Mouse (Mus musculus) embryonic facial prominence, embryonic 15.5 days (tissue): ENCODE measurements around the gene Matn1. TPM values are rescaled to one million over a fixed set of nuclear protein-coding genes. Genes with fewer than 3 reads are reported as not detected.

Experiments used
- ATAC-seq: fragments of 200-750 bp; cut with Nextera tagmentation; 2 replicates; pipeline ENCODE4 v1.8.0; 2017; ENCODE audit warnings: low read depth, moderate TSS enrichment; ENCODE audit not compliant: insufficient number of reproducible peaks, low FRiP score, low TSS enrichment
- H3K27ac ChIP-seq: fragments of 300-500 bp; sonication (generic); replicated peaks from 2 replicates; pipeline ENCODE4 v1.5.1; 2015; ENCODE audit warnings: mild to moderate bottlenecking, inconsistent platforms
- H3K27me3 ChIP-seq: fragments of 300-500 bp; sonication (generic); 2 replicates; pipeline ENCODE4 v1.6.1; 2015; ENCODE audit warnings: inconsistent platforms
- H3K36me3 ChIP-seq: fragments of 300-500 bp; sonication (generic); 2 replicates; pipeline ENCODE4 v1.6.1; 2015; ENCODE audit warnings: mild to moderate bottlenecking, inconsistent platforms
- H3K4me1 ChIP-seq: fragments of 300-500 bp; sonication (generic); 2 replicates; pipeline ENCODE4 v1.6.1; 2015; ENCODE audit warnings: inconsistent platforms
- H3K4me2 ChIP-seq: fragments of 300-500 bp; sonication (generic); replicated peaks from 2 replicates; pipeline ENCODE4 v1.6.1; 2015; ENCODE audit warnings: mild to moderate bottlenecking, inconsistent platforms
- H3K4me3 ChIP-seq: fragments of 300-500 bp; sonication (generic); replicated peaks from 2 replicates; pipeline ENCODE4 v1.5.1; 2015; ENCODE audit warnings: mild to moderate bottlenecking, inconsistent platforms
- H3K9ac ChIP-seq: fragments of 300-500 bp; sonication (generic); 2 replicates; pipeline ENCODE4 v1.6.1; 2015; ENCODE audit warnings: inconsistent platforms
- H3K9me3 ChIP-seq: fragments of 300-500 bp; sonication (generic); replicated peaks from 2 replicates; pipeline ENCODE4 v1.6.1; 2016; ENCODE audit warnings: inconsistent platforms
- WGBS: fragments of 180-500 bp; shearing (Covaris S2); methylation state at CpG from one replicate; pipeline ENCODE4 v1.1.7; 2015; 5-methylcytosine and 5-hydroxymethylcytosine counted together
- polyA plus RNA-seq: library from polyadenylated mRNA; unstranded; fragments of >200 nt; fragmentation: Nextera tagmentation; extraction: Ambion mirVana; gene quantifications from 2 replicates; pipeline ENCODE4 v1.2.1, GENCODE M21; 2015

Gene Matn1
- polyA plus RNA-seq, 1 experiment from 2014 or later = 85.1 TPM

DNA sequence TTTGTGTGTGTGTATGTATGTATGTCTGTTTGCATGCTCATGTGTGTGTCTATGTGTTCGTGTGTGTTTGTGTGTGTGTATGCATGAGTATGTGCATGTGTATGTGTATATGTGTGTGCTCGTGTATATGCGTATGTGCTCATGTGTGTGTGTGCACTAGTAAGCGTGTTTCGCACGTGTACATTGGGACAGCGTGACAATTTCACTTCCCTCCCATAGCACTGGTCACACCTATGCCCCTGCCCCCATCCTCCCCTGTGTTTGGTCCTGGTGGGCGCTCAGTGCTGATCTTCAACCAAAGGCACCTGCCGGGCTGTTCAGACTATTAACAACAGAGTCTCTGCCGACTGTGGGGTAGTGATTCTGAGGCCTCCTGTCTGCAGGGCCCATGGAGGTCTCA lies 36.1 kb upstream of the Matn1 start:
- WGBS = 92% methylated on average over 10 of the region's 10 CpGs
- no peaks in the 10 kb centered on the region for H3K9me3 ChIP-seq
- no peak overlapping the region for H3K4me3 ChIP-seq
- H3K27me3 ChIP-seq = no peaks in the 10 kb centered on the region
- H3K4me1 ChIP-seq = peaks cover 20% of the 10 kb centered on the region
- H3K36me3 ChIP-seq = no peaks in the 10 kb centered on the region
- no peak overlapping the region for H3K27ac ChIP-seq
- no peak overlapping the region for H3K9ac ChIP-seq
- ATAC-seq = no peak
- H3K4me2 ChIP-seq = no peak overlapping the region

DNA sequence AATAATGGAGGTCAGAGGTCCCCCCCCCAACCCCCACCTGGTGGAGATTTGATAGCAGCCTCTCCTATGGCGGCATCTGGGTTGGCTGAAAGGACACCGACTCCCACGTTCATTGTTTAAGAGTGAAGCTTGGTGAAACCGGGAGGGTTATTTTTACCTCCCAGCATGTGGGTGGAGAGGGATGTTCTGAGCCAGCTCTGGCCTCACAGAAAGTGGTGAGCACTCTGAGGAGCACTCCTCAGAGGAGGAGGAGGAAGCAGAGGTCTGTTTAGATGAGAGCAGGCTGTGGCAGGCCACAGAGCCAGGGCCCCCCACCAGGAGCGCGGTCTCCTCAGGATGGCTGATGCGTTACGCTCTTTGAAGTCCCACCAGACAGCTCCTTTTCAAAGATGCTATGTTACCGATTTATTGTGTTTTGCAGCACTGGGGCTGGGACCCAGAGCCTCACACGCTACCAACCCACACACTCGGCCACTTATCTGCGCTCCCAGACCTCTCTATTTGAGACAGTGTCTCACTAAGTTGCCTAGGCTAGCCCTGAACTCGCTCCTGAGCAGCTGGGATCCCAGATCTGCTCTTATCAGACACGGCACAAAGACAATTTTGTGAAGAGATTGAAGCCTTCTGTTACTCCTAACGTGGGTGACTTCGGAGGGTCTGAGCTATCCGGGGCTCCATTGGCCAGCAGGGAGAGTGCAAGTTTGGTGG lies 34.9 kb upstream of the Matn1 start:
- Histone ChIP-seq H3K9me3 (no peaks in the 10 kb centered on the region), H3K36me3 (no peaks in the 10 kb centered on the region), H3K4me1 (peaks cover 20% of the 10 kb centered on the region), H3K4me3 (no peak overlapping the region), H3K9ac (no peak overlapping the region), H3K27ac (no peak overlapping the region), H3K4me2 (no peak overlapping the region), H3K27me3 (no peaks in the 10 kb centered on the region)
- ATAC-seq = no peak
- 58% methylated on average over 17 of the region's 17 CpGs for WGBS

DNA sequence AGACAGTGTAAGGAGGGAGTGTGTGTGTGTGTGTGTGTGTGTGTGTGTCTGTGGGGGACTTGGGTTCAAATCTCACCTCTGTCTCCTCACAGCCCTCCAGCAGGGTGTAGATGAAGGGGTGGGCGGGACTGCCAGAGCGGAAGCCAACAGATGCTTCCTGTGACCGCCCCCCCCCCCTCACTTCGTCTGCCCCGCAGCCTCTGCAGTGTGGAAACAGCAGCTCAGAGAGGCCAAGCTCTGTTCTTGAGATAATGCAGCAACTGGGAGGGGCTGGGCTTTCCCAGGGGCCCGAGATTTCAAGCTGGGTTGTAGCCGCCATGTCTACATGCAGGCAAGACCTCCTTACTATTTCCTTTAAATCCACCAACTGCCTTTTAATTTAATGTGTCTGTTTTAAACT lies 33.5 kb upstream of the Matn1 start:
- Histone ChIP-seq H3K4me1 (peaks cover 24% of the 10 kb centered on the region), H3K9ac (no peak overlapping the region), H3K27ac (no peak overlapping the region), H3K36me3 (no peaks in the 10 kb centered on the region), H3K4me2 (no peak overlapping the region), H3K27me3 (no peaks in the 10 kb centered on the region), H3K9me3 (no peaks in the 10 kb centered on the region), H3K4me3 (no peak overlapping the region)
- WGBS = 43% methylated on average over 7 of the region's 7 CpGs
- ATAC-seq = no peak

DNA sequence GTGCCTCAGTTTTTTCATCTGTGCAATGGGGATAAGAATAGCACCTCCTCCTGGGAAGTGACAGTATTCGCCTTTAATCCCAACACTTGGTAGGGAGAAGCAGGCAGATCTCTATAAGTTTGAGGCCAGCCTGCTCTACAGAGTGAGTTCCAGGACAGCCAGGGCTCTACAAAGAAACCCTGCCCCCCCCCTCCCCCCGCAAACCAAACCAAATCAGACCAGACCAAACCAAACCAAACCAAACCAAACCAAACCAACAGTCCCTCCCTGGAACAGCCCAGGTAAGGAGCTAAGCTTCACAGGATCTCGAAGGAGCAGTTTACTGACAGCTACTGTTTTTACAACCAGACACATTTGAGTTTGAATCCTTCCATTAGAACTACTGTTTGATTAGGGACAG lies 31.6 kb upstream of the Matn1 start:
- no peak for ATAC-seq
- H3K9me3 ChIP-seq = no peaks in the 10 kb centered on the region
- no peaks in the 10 kb centered on the region for H3K36me3 ChIP-seq
- WGBS = 87% methylated on average over 3 of the region's 3 CpGs
- peaks cover 12% of the 10 kb centered on the region for H3K4me1 ChIP-seq
- H3K4me2 ChIP-seq = no peak overlapping the region
- no peaks in the 10 kb centered on the region for H3K27me3 ChIP-seq
- H3K4me3 ChIP-seq = no peak overlapping the region
- H3K9ac ChIP-seq = no peak overlapping the region
- no peak overlapping the region for H3K27ac ChIP-seq

DNA sequence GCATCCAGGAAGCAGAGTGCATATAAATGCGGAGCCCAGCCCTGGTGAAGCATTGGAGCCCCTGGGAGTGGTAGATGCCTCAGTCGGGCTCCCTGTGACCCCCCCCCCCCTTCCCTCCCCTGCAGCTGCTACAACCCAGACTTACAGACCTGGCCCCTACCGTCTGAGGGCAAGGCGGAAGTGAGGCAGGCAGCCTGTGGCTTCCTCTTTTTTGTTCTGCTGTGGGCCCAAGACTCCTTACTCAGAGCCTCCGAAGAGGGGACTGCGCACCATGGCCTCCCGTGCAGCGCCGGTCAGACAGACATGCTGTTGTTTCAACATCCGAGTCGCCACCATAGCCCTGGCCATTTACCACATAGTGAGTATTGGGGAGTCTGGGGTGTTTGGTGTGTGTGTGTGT lies 31.1 kb upstream of the Matn1 start, which contains the start of gene Laptm5:
Gene Laptm5, plus strand, starts transcription at position 49 of the 400 bp plus-strand sequence.
- peaks cover 12% of the 10 kb centered on the region for H3K4me1 ChIP-seq
- H3K4me2 ChIP-seq = no peak within 1 kb of the TSS
- no peaks in the 10 kb centered on the region for H3K9me3 ChIP-seq
- H3K27me3 ChIP-seq = no peaks in the 10 kb centered on the region
- no peak for ATAC-seq
- H3K4me3 ChIP-seq = no peak within 1 kb of the TSS
- no peak within 1 kb of the TSS for H3K27ac ChIP-seq
- H3K9ac ChIP-seq = no peak within 1 kb of the TSS
- WGBS = 61% methylated on average over 11 of the region's 11 CpGs
- H3K36me3 ChIP-seq = no peaks in the 10 kb centered on the region

DNA sequence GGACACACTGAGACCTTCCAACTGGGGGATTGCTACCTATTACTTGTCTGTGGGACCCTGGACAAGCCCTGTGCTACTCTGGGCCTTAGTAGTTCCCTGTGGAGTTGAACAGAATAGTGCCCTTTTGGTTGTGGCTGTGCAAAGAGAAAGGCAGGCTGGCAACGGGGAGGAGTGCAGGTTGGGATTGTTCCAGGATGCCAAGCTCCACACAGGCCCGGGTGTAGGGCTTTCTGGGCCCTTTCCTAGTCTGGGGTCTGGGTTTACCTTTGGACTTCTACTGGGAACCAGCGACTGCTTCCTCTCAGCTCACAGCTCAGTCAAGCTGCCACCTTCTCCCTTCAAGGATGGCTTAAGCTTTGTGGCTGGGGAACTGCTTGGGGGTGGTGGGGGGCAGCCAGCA lies 30.7 kb upstream of the Matn1 start:
- WGBS = 69% methylated on average over 3 of the region's 3 CpGs
- H3K27ac ChIP-seq = no peak overlapping the region
- no peak for ATAC-seq

DNA sequence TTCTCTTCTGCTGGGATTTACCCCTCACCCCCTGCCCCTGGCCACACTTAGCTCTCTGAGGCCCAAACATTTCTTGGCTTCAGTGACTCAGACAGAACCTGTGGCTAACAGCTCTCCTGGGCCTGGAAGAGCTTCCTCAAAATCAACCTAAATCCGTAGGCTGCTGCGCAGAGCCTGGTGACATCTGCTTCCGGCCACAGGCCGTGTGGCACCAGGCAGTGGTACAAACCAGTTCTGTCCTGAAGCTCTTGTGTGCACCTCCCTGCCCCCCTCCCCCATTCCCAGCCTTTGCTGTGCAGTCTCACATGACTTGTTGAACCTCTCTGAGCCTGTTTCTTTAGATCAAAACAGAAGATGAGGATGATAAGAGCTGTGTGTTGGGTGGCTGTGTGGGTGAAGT lies 30.2 kb upstream of the Matn1 start:
- Histone ChIP-seq H3K4me3 (no peak overlapping the region), H3K27ac (no peak overlapping the region), H3K36me3 (no peaks in the 10 kb centered on the region), H3K4me2 (no peak overlapping the region), H3K9ac (no peak overlapping the region), H3K27me3 (no peaks in the 10 kb centered on the region), H3K9me3 (no peaks in the 10 kb centered on the region), H3K4me1 (peaks cover 11% of the 10 kb centered on the region)
- WGBS = 67% methylated on average over 4 of the region's 4 CpGs
- ATAC-seq = no peak

More for the DNA sequence above, 30.7 kb upstream of the Matn1 start:
- no peaks in the 10 kb centered on the region for H3K36me3 ChIP-seq
- H3K9ac ChIP-seq = no peak overlapping the region
- H3K9me3 ChIP-seq = no peaks in the 10 kb centered on the region
- no peaks in the 10 kb centered on the region for H3K27me3 ChIP-seq
- H3K4me1 ChIP-seq = peaks cover 12% of the 10 kb centered on the region
- no peak overlapping the region for H3K4me2 ChIP-seq
- no peak overlapping the region for H3K4me3 ChIP-seq

DNA sequence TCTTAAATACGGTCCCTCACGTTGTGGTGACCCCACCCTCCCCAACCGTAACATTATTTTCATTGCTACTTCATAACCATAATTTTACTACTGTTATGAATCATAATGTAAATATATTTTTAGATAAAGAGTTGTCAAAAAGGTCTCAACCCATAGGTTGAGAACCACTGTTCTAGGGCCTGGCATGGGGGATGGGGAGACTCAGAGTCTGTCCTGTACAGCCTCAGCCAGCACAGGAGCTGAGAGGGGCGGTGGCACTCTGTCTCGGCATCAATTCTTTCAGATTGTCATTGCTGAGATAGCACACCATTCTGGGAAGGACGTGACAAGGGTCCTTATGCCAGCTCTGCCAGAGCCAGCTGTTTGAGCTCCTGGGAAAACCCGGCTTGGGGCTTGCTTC lies 29.7 kb upstream of the Matn1 start:
- Histone ChIP-seq H3K9ac (no peak overlapping the region), H3K4me3 (no peak overlapping the region), H3K36me3 (no peaks in the 10 kb centered on the region), H3K4me2 (no peak overlapping the region), H3K4me1 (peaks cover 9% of the 10 kb centered on the region), H3K9me3 (no peaks in the 10 kb centered on the region), H3K27me3 (no peaks in the 10 kb centered on the region), H3K27ac (no peak overlapping the region)
- no peak for ATAC-seq
- WGBS = 72% methylated on average over 7 of the region's 7 CpGs

DNA sequence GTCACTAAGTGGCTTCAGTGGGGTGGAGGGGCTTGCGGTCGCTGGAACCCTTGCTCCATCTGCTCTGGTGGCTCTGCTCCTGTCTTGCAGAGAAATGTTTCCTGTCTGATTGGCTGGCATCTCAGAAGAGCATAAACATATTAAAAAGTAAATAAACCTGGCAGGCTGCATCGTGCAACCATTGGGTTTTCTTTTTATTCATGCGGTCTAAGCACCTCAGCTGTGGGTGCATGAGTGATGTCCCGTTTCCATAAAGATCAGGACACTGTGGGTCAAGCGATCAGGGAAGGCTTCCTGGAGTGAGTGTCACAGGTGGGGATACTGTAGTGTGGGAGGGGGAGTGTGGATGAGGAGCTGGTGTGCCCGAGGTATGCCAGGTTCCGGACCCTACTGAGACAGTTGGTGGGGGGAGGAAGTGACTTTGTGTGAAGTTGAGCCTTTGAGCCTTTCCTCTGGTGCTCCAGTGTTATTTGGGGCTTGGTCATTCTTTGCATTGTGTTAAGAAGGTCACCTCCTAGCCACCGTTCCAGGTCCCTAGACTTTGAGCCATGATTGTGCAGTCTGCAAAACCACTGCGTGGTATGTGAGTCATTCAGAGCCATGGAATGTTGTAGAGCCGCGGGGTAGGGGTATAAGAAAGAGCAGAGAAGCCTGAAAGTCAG lies 29.0 kb upstream of the Matn1 start:
- ATAC-seq = no peak
- H3K4me3 ChIP-seq = no peak overlapping the region
- H3K9ac ChIP-seq = no peak overlapping the region

DNA sequence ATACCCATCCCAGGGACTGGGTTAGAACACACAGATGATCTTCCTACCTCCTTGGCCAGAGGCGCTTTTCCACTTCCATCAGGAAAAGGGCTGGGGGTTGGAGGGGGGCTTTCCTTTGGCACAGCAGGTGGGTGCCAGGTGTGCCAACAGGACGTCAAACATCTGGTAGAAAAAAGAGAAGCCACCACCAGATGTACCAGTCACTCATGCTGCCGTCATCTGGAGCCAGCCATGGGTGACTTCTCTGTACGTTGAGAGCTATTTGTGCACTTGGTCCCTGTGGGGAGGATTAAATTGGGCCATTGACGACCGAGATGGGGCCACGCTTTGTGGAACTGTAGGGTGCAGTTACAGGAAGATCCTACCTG lies 28.5 kb upstream of the Matn1 start:
- ATAC-seq = no peak
- Histone ChIP-seq H3K9ac (no peak overlapping the region), H3K4me2 (no peak overlapping the region), H3K36me3 (no peaks in the 10 kb centered on the region), H3K4me1 (peaks cover 19% of the 10 kb centered on the region), H3K9me3 (no peaks in the 10 kb centered on the region), H3K4me3 (no peak overlapping the region), H3K27ac (no peak overlapping the region), H3K27me3 (no peaks in the 10 kb centered on the region)
- 47% methylated on average over 7 of the region's 7 CpGs for WGBS

More for the DNA sequence above, 29.0 kb upstream of the Matn1 start:
- Histone ChIP-seq H3K9me3 (no peaks in the 10 kb centered on the region), H3K36me3 (no peaks in the 10 kb centered on the region), H3K27me3 (no peaks in the 10 kb centered on the region), H3K4me2 (no peak overlapping the region), H3K4me1 (peaks cover 15% of the 10 kb centered on the region), H3K27ac (no peak overlapping the region)
- WGBS = 62% methylated on average over 12 of the region's 12 CpGs

DNA sequence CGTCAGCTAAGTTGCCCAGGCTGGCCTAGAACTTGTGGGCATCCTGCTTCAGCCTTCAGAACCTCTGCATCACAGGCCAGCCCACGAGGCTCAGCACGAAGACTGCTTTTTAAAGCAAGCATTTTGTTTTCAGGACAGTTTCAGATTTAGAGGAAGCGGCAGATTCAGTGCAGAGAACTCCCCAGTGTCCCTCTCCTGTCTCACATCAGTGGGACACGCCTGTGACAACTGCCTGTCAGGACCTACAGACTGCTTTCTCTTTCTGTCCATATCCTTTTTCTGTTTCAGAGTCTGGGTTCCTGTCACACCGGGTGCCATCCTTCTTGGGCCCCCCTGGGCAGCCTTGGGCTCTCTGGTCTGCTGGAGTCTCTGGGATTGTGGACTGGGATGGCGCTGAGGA lies 27.5 kb upstream of the Matn1 start:
- WGBS = 72% methylated on average over 7 of the region's 7 CpGs
- Histone ChIP-seq H3K27me3 (no peaks in the 10 kb centered on the region), H3K9ac (no peak overlapping the region), H3K4me3 (no peak overlapping the region), H3K9me3 (no peaks in the 10 kb centered on the region), H3K4me2 (no peak overlapping the region), H3K4me1 (peaks cover 26% of the 10 kb centered on the region), H3K27ac (no peak overlapping the region), H3K36me3 (no peaks in the 10 kb centered on the region)
- ATAC-seq = no peak

DNA sequence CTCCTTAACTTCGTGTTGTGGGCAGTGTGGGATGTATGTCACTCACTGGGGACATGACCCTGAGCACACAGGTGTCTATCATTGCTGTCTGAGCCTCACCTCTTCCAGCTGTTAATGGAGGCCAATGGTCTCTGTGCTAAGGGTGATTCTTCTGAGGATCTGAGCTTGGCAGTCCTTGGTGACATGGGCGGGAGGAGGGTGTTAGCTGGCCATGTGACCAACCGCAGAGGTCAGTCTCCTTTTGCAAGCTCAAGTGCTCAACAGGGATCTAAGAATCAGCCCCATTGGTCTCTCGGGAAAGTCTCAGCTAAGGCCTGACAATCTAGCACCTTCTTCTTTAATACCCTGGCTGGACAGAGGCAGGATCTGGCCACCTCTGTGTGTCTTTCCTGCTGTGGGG lies 26.6 kb upstream of the Matn1 start:
- Histone ChIP-seq H3K9ac (no peak overlapping the region), H3K27ac (no peak overlapping the region), H3K36me3 (no peaks in the 10 kb centered on the region), H3K4me2 (no peak overlapping the region), H3K4me1 (peaks cover 26% of the 10 kb centered on the region), H3K27me3 (no peaks in the 10 kb centered on the region), H3K9me3 (no peaks in the 10 kb centered on the region), H3K4me3 (no peak overlapping the region)
- 81% methylated on average over 4 of the region's 4 CpGs for WGBS
- no peak for ATAC-seq
